9 mouse cellular contexts compared by ENCODE assay signal in genomic region chr2:130491587-130491986, GRCm38 (mm10). TPM values are rescaled to one million over a fixed set of nuclear protein-coding genes. Genes with fewer than 3 reads are reported as not detected.
DNase-seq lines count a peak whose midpoint lies in the region; ATAC-seq and TF ChIP-seq lines count a peak whose summit lies in the region.
"Had no signal": no experiment of that assay in that cellular context is flagged by ENCODE, and none has a peak within 500 bp of the region (broad histone marks: within the 10 kb centered on the region; RNA-seq: fewer than 3 reads in every experiment).

No protein-coding gene starts in this region.

- ATAC-seq in liver, embryonic 13.5 days (ENCODE audit: low read depth) = no peak
- ATAC-seq in liver, embryonic 12.5 days = no peak
- ATAC-seq in embryonic facial prominence, embryonic 11.5 days (replicated peaks; ENCODE audit: insufficient number of reproducible peaks, low FRiP score, low TSS enrichment, low read depth) = peak; percentile 82
- ATAC-seq: Patski had no signal

- peak; percentile 62 for TF ChIP-seq CTCF in layer of hippocampus, adult 2 months (conservative IDR thresholded peaks at IDR 0.05)

- no peaks in the 10 kb centered on the region; the same call in 1 of the 2 replicates for H3K36me3 ChIP-seq in liver, embryonic 13.5 days
- no peaks in the 10 kb centered on the region for H3K36me3 ChIP-seq in liver, embryonic 12.5 days
- no peaks in the 10 kb centered on the region for H3K36me3 ChIP-seq in embryonic facial prominence, embryonic 11.5 days (replicated peaks; ENCODE audit: control insufficient read depth, insufficient read depth, low read depth, low read length)

- peaks cover 3% of the 10 kb centered on the region; the same call in 1 of the 2 replicates for H3K9me3 ChIP-seq in liver, embryonic 13.5 days (replicated peaks)
- no peaks in the 10 kb centered on the region for H3K9me3 ChIP-seq in liver, embryonic 12.5 days (replicated peaks)
- no peaks in the 10 kb centered on the region for H3K9me3 ChIP-seq in embryonic facial prominence, embryonic 11.5 days (replicated peaks; ENCODE audit: control insufficient read depth, low read length)

- H3K4me2 ChIP-seq in liver, embryonic 13.5 days = no peak overlapping the region
- H3K4me2 ChIP-seq in liver, embryonic 12.5 days = no peak overlapping the region
- no peak overlapping the region for H3K4me2 ChIP-seq in embryonic facial prominence, embryonic 11.5 days (ENCODE audit: low read depth, low read length)

- H3K27ac ChIP-seq in liver, embryonic 13.5 days = no peak overlapping the region
- no peak overlapping the region for H3K27ac ChIP-seq in liver, embryonic 12.5 days
- no peak overlapping the region for H3K27ac ChIP-seq in embryonic facial prominence, embryonic 11.5 days (replicated peaks; ENCODE audit: low read depth, low read length)
- peak overlapping the region; percentile 86 for H3K27ac ChIP-seq in layer of hippocampus, adult 2 months

- DNase-seq in liver, embryonic 13.5 days = peak; percentile 7
- DNase-seq in embryonic facial prominence, embryonic 11.5 days (ENCODE audit: low spot score) = peak; percentile 61
- DNase-seq in heart, adult 8-10 months (ENCODE audit: low spot score) = peak; percentile 40
- peak; percentile 57 to 81 for DNase-seq in layer of hippocampus, adult 2 months (ENCODE audit: low spot score in 2 of 2)
- peak; percentile 39 to 52 for DNase-seq in lung, postnatal 4 days
- DNase-seq in right cerebral cortex, postnatal 25 days = peak; percentile 27
- no peak for DNase-seq in T-cell, adult 2 months (ENCODE audit: low spot score)

- H3K27me3 ChIP-seq in liver, embryonic 13.5 days = no peaks in the 10 kb centered on the region
- H3K27me3 ChIP-seq in liver, embryonic 12.5 days (replicated peaks) = no peaks in the 10 kb centered on the region
- H3K27me3 ChIP-seq in embryonic facial prominence, embryonic 11.5 days (ENCODE audit: control insufficient read depth, insufficient read depth, low read length) = no peaks in the 10 kb centered on the region
- H3K27me3 ChIP-seq: Patski had no signal

- no peak overlapping the region for H3K4me3 ChIP-seq in liver, embryonic 13.5 days (replicated peaks)
- no peak overlapping the region for H3K4me3 ChIP-seq in liver, embryonic 12.5 days
- no peak overlapping the region for H3K4me3 ChIP-seq in embryonic facial prominence, embryonic 11.5 days (ENCODE audit: low read depth, low read length)
- H3K4me3 ChIP-seq in layer of hippocampus, adult 2 months = no peak overlapping the region

- WGBS in liver, embryonic 13.5 days (ENCODE audit: insufficient replicate concordance) = 21% methylated on average over 7 of the region's 7 CpGs
- WGBS in liver, embryonic 12.5 days (ENCODE audit: insufficient replicate concordance) = 27% methylated on average over 7 of the region's 7 CpGs
- WGBS in embryonic facial prominence, embryonic 11.5 days = 30% methylated on average over 7 of the region's 7 CpGs

- peaks cover 34% of the 10 kb centered on the region for H3K4me1 ChIP-seq in liver, embryonic 13.5 days (replicated peaks)
- peaks cover 30% of the 10 kb centered on the region for H3K4me1 ChIP-seq in liver, embryonic 12.5 days
- H3K4me1 ChIP-seq in embryonic facial prominence, embryonic 11.5 days (ENCODE audit: control insufficient read depth, insufficient read depth, low read length) = no peaks in the 10 kb centered on the region

- no peak overlapping the region for H3K9ac ChIP-seq in liver, embryonic 13.5 days
- H3K9ac ChIP-seq in liver, embryonic 12.5 days = no peak overlapping the region
- no peak overlapping the region for H3K9ac ChIP-seq in embryonic facial prominence, embryonic 11.5 days (replicated peaks; ENCODE audit: low read length)

RNA-seq across cellular contexts. Expression of gene Ptpra, which starts 41.5 kb away (rescaled TPM):
- 29.9 and 34.8 TPM in 2 replicates for polyA plus RNA-seq in liver, embryonic 13.5 days (2015; fragmentation: Nextera tagmentation; extraction: Ambion mirVana)
- polyA plus RNA-seq in liver, embryonic 12.5 days (2016; fragmentation: Nextera tagmentation; extraction: Ambion mirVana) = 51.3 and 57.7 TPM in 2 replicates
- 96.8 and 105 TPM in 2 replicates for polyA plus RNA-seq in embryonic facial prominence, embryonic 11.5 days (2014; fragmentation: Nextera tagmentation; extraction: Ambion mirVana)
- 10 to 100 TPM; 44.2 to 48.0 (median 46.4) TPM for total RNA-seq in heart, adult 8-10 months (2022)
- 100 to 1,000 TPM; 326 to 341 TPM for total RNA-seq in layer of hippocampus, adult 2 months (2021)
